Mouse (Mus musculus) cerebellum, adult 9-10 months (tissue): ENCODE measurements at regions not wholly inside any gene's neighbourhood (a gene's known extent, or its start where the extent isn't known, plus 50 kb on each side); places are given as distances from the start of the nearest gene placed in this dataset.
"Not testable (repeated sequence)": the region's sequence is repeated elsewhere in the genome, so short reads cannot be mapped to it uniquely, and the experiment has no call there.

Source experiments
- DNase-seq: peaks from one replicate; pipeline ENCODE4 v3.0.0; 2022

- DNase-seq = no peak
Observed at GRCm38 (mm10) chr3:80081210-80081609, 196.9 kb downstream of the Fam198b start.

DNA sequence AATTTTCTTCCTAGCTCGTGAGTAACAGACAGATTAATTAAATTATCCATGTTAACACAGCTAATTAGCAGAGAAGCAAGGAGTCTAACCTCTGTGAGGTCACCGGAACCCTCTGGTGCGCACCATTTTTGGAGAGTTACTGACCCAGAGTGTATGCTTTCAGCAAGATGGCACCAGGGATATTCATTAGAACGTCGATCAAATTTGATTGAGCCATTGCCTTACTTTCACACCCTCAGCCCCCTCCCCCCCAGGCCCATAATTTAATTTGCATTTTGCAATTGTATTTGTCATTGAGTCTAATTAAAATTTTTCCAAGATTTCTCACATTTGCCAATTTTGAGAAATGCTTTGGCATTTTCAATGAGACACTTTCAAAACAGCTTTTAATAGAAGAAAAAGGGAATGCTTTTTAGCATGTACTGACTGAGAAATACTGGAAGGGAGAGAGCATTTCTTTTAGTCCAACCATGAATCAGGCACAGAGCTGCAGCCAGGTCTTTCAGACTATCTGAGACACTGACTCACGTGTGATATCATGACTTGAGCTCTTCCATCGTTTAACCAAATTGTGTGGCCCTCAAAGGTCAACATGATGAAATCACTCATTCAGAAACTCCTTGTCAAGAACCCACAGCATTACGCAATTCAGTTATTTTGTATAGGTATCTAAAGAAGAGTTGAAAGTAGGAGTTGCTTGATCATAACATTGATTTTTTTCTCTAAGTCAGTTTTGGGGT, 198.6 kb downstream of the Fam198b start:
- no peak for DNase-seq

- no peak for DNase-seq
Observed at GRCm38 (mm10) chr3:80084168-80084567, 199.8 kb downstream of the Fam198b start.

DNA sequence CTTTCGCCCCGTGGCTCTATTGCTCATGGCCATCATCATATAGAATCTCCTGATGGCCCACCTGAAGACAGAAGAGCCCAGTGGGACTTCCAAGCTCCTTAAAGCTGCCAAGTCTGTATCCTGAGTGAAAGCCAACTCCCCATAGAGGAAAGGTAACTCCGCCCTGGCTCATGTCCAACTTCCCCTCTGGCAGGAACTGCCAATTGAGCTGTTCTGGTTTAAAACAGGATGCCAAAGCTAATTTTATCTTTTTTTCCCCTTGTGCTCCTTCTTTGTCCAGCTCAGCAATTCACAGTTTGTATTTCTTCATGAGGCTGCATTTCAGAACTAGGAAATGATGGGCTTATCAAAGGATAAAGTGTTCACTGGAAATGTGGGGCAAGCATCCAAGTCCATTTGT, 215.3 kb downstream of the Fam198b start:
- DNase-seq = peak; percentile 80

- DNase-seq = no peak
Observed at GRCm38 (mm10) chr3:80120177-80120736, 235.9 kb downstream of the Fam198b start.

DNA sequence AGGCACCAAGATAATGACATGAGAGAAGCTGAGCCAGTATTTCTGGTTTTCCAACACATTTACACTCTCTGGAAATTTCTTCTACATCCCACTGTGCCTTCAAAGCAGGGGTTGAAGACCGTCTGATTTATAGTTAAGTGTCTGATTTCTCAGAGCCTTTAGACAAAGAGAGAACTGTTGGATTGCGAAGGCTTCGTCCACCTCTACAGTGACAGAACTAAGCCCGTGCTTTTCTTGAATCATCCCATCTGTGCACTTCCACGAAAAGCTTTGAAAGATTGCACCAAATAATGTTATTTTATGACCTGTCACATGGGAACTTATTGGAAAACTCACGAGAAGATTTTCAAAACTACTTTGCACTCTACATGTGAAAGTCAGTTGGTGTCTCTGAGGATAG, 239.3 kb downstream of the Fam198b start:
- no peak for DNase-seq

- DNase-seq = no peak
Observed at GRCm38 (mm10) chr3:80124621-80125020, 240.3 kb downstream of the Fam198b start.

DNA sequence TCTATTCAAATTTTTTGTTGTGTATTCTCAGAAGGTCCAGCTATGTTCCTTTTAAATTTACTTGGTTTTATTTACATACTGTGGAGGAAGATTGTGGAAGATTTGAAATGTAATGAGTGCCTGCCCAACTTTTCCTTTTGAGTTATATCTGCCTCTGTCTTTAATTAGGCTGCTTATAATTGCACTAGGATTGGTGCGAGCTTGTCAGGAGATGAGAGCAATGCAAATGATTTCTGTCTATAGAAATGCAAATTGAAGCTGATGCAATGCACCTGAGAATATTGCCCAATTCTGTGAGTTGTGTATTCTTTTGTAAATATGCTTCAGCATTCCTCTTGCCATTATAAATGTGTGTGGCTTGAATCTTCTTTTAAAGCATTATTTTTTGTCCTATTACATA, 257.4 kb downstream of the Fam198b start:
- no peak for DNase-seq

- DNase-seq = no peak
Observed at GRCm38 (mm10) chr3:80160473-80160872, 276.1 kb downstream of the Fam198b start.

- DNase-seq = no peak
Observed at GRCm38 (mm10) chr3:80181749-80182148, 297.4 kb downstream of the Fam198b start.

DNA sequence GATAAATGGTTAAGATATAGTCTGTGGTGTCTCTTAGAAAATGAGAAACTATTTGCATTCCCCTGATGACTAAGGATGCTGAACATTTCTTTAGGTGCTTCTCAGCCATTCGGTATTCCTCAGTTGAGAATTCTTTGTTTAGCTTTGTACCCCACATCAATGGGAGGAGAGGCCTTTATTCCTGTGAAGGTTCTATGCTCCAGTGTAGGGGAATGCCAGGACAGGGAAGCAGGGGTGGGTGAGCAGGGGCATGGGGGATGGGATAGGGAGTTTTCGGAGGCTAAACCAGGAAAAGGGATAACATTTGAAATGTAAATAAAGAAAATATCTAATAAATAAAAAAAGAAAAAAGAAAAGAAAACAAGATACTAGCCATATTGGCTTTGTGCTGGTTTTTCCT, 297.8 kb downstream of the Fam198b start:
- not testable (repeated sequence) for DNase-seq

GRCm38 (mm10) chr3:80187406-80187805, 303.1 kb downstream of the Fam198b start:
- DNase-seq = no peak

- no peak for DNase-seq
Observed at GRCm38 (mm10) chr3:80200904-80201303, 316.6 kb downstream of the Fam198b start.

DNA sequence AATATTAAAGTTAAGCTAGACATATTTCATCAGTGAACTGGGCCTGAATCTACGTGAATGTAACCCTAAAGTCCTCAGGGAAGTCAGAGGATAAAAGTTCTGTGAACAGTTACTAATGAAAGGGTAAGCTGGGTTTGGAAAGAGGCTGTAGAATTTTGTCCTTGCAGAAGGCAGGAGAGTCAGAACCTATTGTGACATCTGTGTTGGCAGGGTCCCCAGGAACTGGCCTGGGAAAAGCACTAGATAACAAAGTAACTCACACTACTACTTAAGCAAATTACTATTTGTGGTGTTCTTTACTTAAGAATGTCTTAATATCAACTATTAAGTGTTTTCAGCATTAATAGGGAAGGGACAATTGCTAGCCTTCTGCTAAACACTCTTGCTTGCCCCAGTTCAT, 320.5 kb downstream of the Fam198b start:
- no peak for DNase-seq

GRCm38 (mm10) chr3:80205351-80205750, 321.0 kb downstream of the Fam198b start:
- no peak for DNase-seq

- no peak for DNase-seq
Observed at GRCm38 (mm10) chr3:80207022-80207421, 322.7 kb downstream of the Fam198b start.

GRCm38 (mm10) chr3:80208028-80208427, 323.7 kb downstream of the Fam198b start:
- DNase-seq = no peak

DNA sequence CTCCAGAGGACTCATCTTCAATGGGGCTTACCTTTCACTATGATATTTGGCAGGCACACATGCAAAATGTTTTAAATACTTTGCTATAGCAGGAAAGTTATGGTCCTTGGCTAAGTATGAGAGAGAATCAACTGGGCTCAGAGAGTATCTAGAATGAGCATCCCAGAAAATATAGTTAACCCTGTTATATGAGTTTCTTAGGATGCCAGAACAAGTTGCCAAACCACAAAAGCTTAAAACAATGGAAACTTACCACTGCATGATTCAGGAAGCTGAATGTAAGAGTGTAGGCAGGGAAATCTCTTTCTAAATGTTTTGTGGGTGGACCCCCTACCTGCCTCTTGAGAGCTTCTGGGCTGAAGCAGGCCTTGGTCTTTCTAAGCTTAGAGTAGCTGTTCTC, 325.3 kb downstream of the Fam198b start:
- DNase-seq = no peak

GRCm38 (mm10) chr3:80211323-80212109, 327.2 kb downstream of the Fam198b start:
- no peak for DNase-seq

DNA sequence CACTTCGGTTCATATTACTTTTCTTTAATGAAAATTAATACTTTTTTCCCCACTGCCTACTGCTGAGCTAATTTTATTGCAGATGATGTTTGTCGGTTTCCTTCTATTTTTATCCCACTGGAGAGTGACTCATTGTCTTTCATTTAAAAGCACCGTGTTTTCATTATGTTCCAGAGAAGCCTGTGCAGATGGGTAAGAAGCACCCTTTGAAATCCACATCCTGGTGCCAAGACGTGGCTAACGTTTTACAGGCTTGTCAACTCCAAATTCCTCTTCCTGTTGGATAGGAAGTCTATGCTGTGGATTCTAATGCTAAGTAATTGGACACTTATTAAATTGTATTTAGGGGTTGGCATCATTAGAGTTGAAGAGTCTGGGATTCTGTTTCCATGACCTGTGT, 364.3 kb downstream of the Fam198b start:
- no peak for DNase-seq

DNA sequence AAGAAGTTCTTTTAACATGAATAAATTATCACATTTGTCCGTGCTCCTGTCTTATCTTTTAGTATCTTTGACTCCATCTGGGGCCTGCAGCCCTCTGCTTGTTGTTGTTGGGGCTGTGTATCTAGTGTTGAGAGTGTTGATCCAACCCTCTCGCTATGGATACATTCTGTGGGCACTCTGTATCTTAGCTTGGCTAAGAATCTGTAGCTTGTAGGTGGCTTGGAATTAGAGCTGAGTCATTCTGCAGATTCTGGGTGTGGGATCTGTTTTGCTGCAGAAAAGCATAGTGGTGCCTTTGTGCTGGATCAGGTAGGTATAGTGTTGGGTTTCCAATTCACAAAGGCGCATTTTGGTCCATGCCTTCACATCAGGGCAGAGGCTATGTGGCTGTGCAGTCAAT, 365.6 kb downstream of the Fam198b start:
- DNase-seq = no peak

- DNase-seq = no peak
Observed at GRCm38 (mm10) chr3:80255304-80255703, 371.0 kb downstream of the Fam198b start.

- no peak for DNase-seq
Observed at GRCm38 (mm10) chr3:80256383-80256782, 372.1 kb downstream of the Fam198b start.

DNA sequence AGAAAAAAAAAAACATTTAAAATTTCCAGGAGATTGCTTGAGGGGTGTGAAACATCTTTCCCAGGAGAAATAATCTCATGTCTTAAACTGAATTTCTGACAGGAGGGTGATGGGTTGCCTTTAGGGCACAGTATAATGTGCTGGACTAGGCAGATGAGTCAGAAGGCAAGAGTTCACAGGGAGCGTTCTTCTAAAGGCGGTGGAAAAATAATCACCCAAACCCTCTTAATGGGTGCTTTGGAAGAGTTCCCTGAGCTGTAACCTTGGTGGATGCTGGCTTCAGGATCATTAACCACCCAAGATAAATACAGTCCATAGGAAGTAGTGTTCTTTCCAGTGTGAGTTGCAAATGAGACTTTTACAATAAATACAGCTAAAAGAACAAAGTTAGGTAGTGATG, 378.8 kb downstream of the Fam198b start:
- no peak for DNase-seq
